Mouse (Mus musculus) CD4-positive naive resting alpha-beta T cell, adult 57 days (primary cell): Measurements from ENCODE around the gene Usp36. TPM values are rescaled to one million over a fixed set of nuclear protein-coding genes. Genes with fewer than 3 reads are reported as not detected.

Experiments
- total RNA-seq: library from RNA; stranded (reverse); gene quantifications from one replicate; pipeline ENCODE4 v1.2.4, GENCODE M21; 2023

Gene Usp36
- 73.2 TPM for total RNA-seq

DNA sequence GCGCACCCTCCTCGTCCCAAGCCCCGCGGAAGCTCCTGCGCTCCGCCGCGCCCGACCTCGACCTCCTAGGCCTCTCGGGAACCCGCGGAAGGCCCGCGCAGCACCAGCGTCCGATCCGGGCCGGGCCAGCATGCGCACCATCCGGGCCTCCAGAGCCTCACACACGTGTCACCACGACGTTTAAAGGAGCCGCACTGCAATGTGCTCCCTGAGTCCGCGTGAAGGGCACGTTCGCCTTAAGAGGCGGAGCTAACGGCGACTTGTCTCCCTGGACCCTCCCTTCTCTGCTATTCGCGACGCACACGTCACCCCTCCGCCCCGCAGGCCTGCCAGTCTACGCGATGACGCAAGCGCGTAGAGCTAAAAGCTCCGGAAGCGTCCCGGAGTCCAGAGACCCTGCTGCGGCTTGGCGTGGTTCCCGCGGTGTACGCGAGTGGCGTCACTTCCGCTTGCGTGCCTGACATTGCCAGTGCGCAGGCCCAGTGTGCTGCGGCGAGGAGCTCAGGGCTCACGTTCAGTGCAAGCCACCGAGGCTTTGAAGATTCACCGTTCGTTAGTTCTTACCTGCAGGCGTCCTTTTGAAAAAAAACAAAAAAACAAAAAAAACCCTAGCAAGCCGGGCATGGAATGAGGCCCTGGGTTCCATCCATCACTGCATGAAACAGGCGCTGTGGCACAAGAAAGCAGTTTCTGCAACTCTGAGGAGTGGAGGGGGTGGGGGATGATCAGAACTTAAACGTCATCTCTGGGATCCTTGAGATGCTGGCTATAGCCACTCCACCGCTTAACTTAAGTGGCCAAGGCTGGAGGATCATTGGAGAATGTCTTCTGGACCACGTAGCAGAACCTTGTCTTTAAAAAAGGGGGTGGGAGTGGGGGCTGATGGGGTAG is at the start of gene Usp36:
Gene Usp36 (minus strand): TSS at position 246 of the 891 bp plus-strand sequence.

DNA sequence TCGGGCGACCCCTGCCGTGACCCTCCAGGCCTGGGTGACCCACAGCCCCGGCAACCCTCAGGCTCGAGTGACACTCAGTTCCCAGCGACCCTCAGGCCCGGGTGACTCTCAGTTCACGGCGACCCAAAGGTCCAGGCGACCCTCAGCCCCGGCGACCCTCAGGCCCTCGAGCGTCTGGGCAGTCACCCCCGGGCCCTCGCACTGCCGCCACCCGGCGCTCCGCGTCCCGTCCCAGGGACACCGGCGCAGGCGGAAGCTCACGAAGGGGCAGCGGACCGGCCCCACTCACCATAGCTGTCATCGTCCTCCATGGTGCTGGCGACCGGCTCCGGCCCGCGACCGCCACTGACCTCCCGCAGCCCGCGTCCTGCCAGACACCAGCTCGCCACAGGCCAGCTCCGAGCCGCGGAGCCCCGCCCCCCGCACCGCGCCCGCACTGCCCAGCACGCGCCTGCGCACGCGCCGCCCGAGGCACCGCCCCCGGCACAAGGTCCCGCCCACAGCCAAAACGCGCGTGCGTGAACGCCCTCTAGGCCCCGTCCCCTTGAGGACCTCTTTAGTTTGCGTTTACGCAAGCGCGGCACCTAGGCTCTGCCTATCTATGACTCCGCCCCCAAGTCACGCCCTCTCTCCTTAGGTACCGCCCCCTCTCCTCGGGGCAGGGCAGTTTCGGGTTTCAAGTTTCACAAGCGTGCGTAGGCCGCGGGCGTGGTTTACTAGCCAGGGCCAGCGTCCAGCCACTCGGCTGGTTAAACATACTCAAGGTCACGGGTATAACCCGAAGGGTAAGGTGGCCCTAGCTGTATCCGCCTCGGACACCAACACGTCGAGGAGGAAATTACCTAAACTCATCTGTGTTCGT is 41.7 kb downstream of the Usp36 start, which contains the start of gene Cyth1:
Gene Cyth1 (minus strand): TSS at position 443 of the 862 bp plus-strand sequence.

Other genes starting within 250 kb of the Usp36 start
- 3.7 TPM for gene Dnah17, start 159.6 kb downstream of the Usp36 start, total RNA-seq
- gene Cyth1, start 41.7 kb downstream of the Usp36 start, total RNA-seq = 210 TPM
- gene Cep295nl, start 52.3 kb upstream of the Usp36 start, total RNA-seq = 6.9 TPM
- 54.6 TPM for gene Timp2, start 65.5 kb upstream of the Usp36 start, total RNA-seq
- gene Lgals3bp, start 111.8 kb upstream of the Usp36 start, total RNA-seq = 65.7 TPM
- gene Cant1, start 128.8 kb upstream of the Usp36 start, total RNA-seq = 46.3 TPM
- gene C1qtnf1, start 138.0 kb upstream of the Usp36 start, total RNA-seq = 0.38 TPM
- gene Engase, start 186.6 kb upstream of the Usp36 start, total RNA-seq = 12.0 TPM